Mouse (Mus musculus): ENCODE data around the gene Paqr7. TPM values are rescaled to one million over a fixed set of nuclear protein-coding genes. Genes with fewer than 3 reads are reported as not detected.
A peak's percentile ranks its signal among the peaks of the same experiment; 100 is the strongest.

The Paqr7 gene
- polyA plus RNA-seq, 1 experiment from 2014 or later = 4.3 TPM

DNA sequence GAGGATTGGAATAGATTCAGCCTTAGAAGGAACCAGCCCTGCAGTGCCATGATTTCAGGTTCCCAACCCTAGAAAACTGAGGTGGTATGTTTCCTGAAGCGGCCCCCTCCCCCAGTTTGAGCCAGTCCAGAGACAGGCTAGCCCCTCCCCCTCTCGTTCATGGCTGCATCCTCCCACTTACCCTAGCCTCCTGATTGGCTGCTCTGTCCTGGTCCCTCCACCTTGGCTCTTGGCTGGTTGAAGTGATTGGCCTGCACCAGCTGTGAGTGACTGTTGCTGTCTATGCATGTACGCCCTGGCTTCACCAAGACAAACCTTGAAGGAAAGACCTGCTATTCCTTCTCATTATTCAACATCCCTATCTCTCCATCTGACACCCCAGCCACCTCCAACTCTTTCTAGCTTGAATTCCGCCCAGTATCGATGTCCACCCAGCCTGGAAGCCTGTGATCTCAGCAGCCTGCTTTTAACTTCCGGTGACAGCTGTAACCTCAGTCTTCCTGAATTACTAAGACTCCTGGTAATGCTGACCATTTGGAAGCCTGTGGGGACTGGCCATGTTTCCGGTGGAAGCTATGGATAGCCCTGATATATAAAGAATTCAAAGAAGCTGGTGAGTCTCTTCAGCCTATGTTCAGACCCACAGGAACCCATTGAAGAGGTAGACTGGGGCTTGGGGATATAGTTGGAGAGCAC, 39.2 kb upstream of the Paqr7 start:
- 68% methylated on average over 7 of the region's 7 CpGs for WGBS
- DNase-seq (ENCODE audit: low spot score) = no peak
- Histone ChIP-seq H3K9me3 (replicated peaks; ENCODE audit: control insufficient read depth, low read length) (no peaks in the 10 kb centered on the region), H3K9ac (ENCODE audit: low read length) (no peak overlapping the region), H3K27me3 (replicated peaks; ENCODE audit: control insufficient read depth, insufficient read depth, low read length) (0 out of 2 replicates have a peak, but pooled peaks cover 9% of the 10 kb centered on the region), H3K27ac (ENCODE audit: low read depth, low read length) (no peak overlapping the region), H3K4me3 (ENCODE audit: low read depth, low read length) (no peak overlapping the region), H3K36me3 (ENCODE audit: control insufficient read depth, insufficient read depth, low read length) (no peaks in the 10 kb centered on the region), H3K4me2 (ENCODE audit: low read length) (no peak overlapping the region), H3K4me1 (ENCODE audit: control insufficient read depth, insufficient read depth, low read length) (0 out of 2 replicates have a peak, but pooled peaks cover 3% of the 10 kb centered on the region)
- ATAC-seq = no peak

DNA sequence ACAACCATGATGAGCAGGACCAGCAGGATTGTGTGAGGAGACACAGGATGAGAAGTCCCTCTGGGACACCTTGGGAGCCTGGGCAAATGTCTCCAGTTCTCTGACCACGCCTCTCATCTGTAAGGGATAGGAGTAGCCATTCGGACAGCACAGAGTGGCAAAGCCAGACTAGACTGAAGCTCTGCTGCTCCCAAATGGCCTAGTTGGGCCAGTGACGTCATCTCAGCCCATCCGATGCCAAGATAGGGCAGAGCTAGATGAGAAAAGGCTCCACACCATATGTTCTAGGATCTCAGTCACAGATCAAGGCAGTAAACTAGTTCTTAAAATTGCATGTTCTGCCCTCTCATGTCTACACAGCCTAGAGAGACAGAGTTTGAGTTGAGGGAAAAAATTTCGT, 37.6 kb upstream of the Paqr7 start:
- Histone ChIP-seq H3K9ac (ENCODE audit: low read length) (no peak overlapping the region), H3K4me2 (ENCODE audit: low read length) (no peak overlapping the region), H3K36me3 (ENCODE audit: control insufficient read depth, insufficient read depth, low read length) (no peaks in the 10 kb centered on the region), H3K4me1 (ENCODE audit: control insufficient read depth, insufficient read depth, low read length) (0 out of 2 replicates have a peak, but pooled peaks cover 3% of the 10 kb centered on the region), H3K27ac (ENCODE audit: low read depth, low read length) (no peak overlapping the region), H3K4me3 (ENCODE audit: low read depth, low read length) (no peak overlapping the region), H3K27me3 (replicated peaks; ENCODE audit: control insufficient read depth, insufficient read depth, low read length) (0 out of 2 replicates have a peak, but pooled peaks cover 4% of the 10 kb centered on the region), H3K9me3 (replicated peaks; ENCODE audit: control insufficient read depth, low read length) (no peaks in the 10 kb centered on the region)
- 82% methylated on average over 5 of the region's 5 CpGs for WGBS
- DNase-seq (ENCODE audit: low spot score) = no peak
- ATAC-seq = no peak

DNA sequence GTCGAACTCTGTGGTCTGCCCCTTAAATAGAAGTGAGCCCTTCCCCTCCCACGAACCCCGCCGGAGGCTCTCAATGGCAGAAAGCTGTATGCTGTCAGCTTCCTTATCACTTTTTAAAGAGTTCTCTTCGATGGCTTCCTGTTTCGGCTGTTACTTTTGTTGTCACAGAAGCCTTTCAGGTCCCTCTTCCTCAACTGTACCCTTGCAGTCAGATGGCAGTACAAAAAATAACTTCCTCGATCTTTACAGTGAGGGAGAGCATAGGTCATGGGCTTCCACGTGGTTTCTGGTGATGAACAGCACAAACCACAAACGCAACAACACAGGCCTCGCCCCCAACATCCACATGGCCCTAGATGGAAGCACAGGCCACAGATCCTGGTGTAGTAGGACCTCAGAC, 36.2 kb upstream of the Paqr7 start:
- Histone ChIP-seq H3K27me3 (replicated peaks; ENCODE audit: control insufficient read depth, insufficient read depth, low read length) (no peaks in the 10 kb centered on the region), H3K4me2 (ENCODE audit: low read length) (no peak overlapping the region), H3K27ac (ENCODE audit: low read depth, low read length) (no peak overlapping the region), H3K36me3 (ENCODE audit: control insufficient read depth, insufficient read depth, low read length) (no peaks in the 10 kb centered on the region), H3K4me3 (ENCODE audit: low read depth, low read length) (no peak overlapping the region), H3K9ac (ENCODE audit: low read length) (no peak overlapping the region), H3K4me1 (ENCODE audit: control insufficient read depth, insufficient read depth, low read length) (0 out of 2 replicates have a peak, but pooled peaks cover 3% of the 10 kb centered on the region), H3K9me3 (replicated peaks; ENCODE audit: control insufficient read depth, low read length) (no peaks in the 10 kb centered on the region)
- ATAC-seq = no peak
- 88% methylated on average over 10 of the region's 10 CpGs for WGBS
- DNase-seq (ENCODE audit: low spot score) = no peak

GRCm38 (mm10) chr4:134461252-134461651, 35.2 kb upstream of the Paqr7 start:
- no peaks in the 10 kb centered on the region for H3K36me3 ChIP-seq (ENCODE audit: control insufficient read depth, insufficient read depth, low read length)
- H3K9me3 ChIP-seq (replicated peaks; ENCODE audit: control insufficient read depth, low read length) = no peaks in the 10 kb centered on the region
- H3K4me3 ChIP-seq (ENCODE audit: low read depth, low read length) = no peak overlapping the region
- 85% methylated on average over 5 of the region's 5 CpGs for WGBS
- no peaks in the 10 kb centered on the region for H3K27me3 ChIP-seq (replicated peaks; ENCODE audit: control insufficient read depth, insufficient read depth, low read length)
- 0 out of 2 replicates have a peak, but pooled peaks cover 3% of the 10 kb centered on the region for H3K4me1 ChIP-seq (ENCODE audit: control insufficient read depth, insufficient read depth, low read length)
- H3K9ac ChIP-seq (ENCODE audit: low read length) = no peak overlapping the region
- DNase-seq (ENCODE audit: low spot score) (no peak), ATAC-seq (no peak)
- H3K4me2 ChIP-seq (ENCODE audit: low read length) = no peak overlapping the region
- H3K27ac ChIP-seq (ENCODE audit: low read depth, low read length) = no peak overlapping the region

- no peak for ATAC-seq
- DNase-seq (ENCODE audit: low spot score) = peak; percentile 59
- WGBS = 35% methylated on average over 12 of the region's 12 CpGs
- Histone ChIP-seq H3K4me1 (ENCODE audit: control insufficient read depth, insufficient read depth, low read length) (peaks cover 4% of the 10 kb centered on the region; the same call in 1 of the 2 replicates), H3K4me2 (ENCODE audit: low read length) (peak overlapping the region; percentile 31), H3K27me3 (replicated peaks; ENCODE audit: control insufficient read depth, insufficient read depth, low read length) (no peaks in the 10 kb centered on the region), H3K36me3 (ENCODE audit: control insufficient read depth, insufficient read depth, low read length) (peaks cover 4% of the 10 kb centered on the region), H3K9ac (ENCODE audit: low read length) (peak overlapping the region; percentile 23; the same call in 1 of the 2 replicates), H3K9me3 (replicated peaks; ENCODE audit: control insufficient read depth, low read length) (no peaks in the 10 kb centered on the region), H3K27ac (ENCODE audit: low read depth, low read length) (peak overlapping the region; percentile 99), H3K4me3 (ENCODE audit: low read depth, low read length) (no peak overlapping the region)
Observed at GRCm38 (mm10) chr4:134465789-134466188, 30.7 kb upstream of the Paqr7 start.

DNA sequence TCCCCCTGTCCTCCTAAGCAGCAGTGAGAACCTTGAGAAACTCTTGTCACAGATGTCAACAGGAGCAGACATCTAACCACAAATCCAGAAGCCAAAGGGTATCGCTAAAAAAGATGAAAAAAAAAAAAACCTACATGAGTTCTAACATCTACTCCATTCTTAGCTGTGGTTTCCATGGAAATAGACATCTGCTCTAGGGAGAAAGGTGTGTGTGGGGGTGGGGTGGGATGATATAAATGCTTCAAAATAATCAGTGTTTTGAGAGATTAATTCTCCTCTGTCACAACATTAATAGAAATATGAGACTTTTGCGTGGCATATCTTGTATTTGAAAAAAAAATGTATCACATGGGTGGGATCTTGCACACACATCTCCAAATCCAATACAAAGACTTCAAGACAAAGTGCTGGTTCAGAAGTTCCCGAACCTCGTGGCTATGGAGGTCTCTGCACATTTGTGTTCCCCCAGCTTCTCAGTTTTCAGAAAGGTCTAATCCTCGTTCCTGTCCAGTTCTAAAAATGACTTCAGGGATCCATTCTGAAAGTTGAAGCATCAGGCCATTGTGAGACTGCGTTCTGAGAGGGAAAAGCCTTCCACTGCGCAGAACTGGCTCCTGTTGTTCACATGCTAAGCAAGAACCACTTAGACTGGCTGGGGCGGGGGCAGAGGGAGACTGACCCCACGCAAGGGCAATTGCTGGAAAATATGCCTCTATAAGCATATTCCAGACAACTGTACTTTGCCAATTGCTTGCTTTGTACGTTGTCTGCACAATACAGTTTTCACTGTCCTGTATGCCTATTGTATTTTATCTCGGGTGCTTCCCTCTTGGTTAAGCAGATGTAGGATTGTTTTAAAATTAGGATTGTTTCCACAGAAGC, 29.9 kb upstream of the Paqr7 start:
- no peak for ATAC-seq
- H3K27ac ChIP-seq (ENCODE audit: low read depth, low read length) = peak overlapping the region; percentile 99
- H3K9me3 ChIP-seq (replicated peaks; ENCODE audit: control insufficient read depth, low read length) = no peaks in the 10 kb centered on the region
- DNase-seq (ENCODE audit: low spot score) = peak; percentile 63
- no peaks in the 10 kb centered on the region for H3K27me3 ChIP-seq (replicated peaks; ENCODE audit: control insufficient read depth, insufficient read depth, low read length)
- peak overlapping the region; percentile 67 for H3K4me2 ChIP-seq (ENCODE audit: low read length)
- H3K36me3 ChIP-seq (ENCODE audit: control insufficient read depth, insufficient read depth, low read length) = peaks cover 11% of the 10 kb centered on the region
- peak overlapping the region; percentile 94 for H3K4me3 ChIP-seq (ENCODE audit: low read depth, low read length)
- 62% methylated on average over 11 of the region's 11 CpGs for WGBS
- peak overlapping the region; percentile 100; the same call in 1 of the 2 replicates for H3K9ac ChIP-seq (ENCODE audit: low read length)
- peaks cover 9% of the 10 kb centered on the region for H3K4me1 ChIP-seq (ENCODE audit: control insufficient read depth, insufficient read depth, low read length)

- WGBS = 2% methylated on average over 31 of the region's 31 CpGs
- peaks cover 15% of the 10 kb centered on the region for H3K4me1 ChIP-seq (ENCODE audit: control insufficient read depth, insufficient read depth, low read length)
- ATAC-seq = peak; percentile 3
- H3K9me3 ChIP-seq (replicated peaks; ENCODE audit: control insufficient read depth, low read length) = no peaks in the 10 kb centered on the region
- H3K4me3 ChIP-seq (ENCODE audit: low read depth, low read length) = peak overlapping the region; percentile 94
- H3K27ac ChIP-seq (ENCODE audit: low read depth, low read length) = peak overlapping the region; percentile 99
- peak; percentile 74 for DNase-seq (ENCODE audit: low spot score)
- H3K4me2 ChIP-seq (ENCODE audit: low read length) = peak overlapping the region; percentile 67
- no peaks in the 10 kb centered on the region for H3K27me3 ChIP-seq (replicated peaks; ENCODE audit: control insufficient read depth, insufficient read depth, low read length)
- peak overlapping the region; percentile 100 for H3K9ac ChIP-seq (ENCODE audit: low read length)
- peaks cover 20% of the 10 kb centered on the region for H3K36me3 ChIP-seq (ENCODE audit: control insufficient read depth, insufficient read depth, low read length)
Observed at GRCm38 (mm10) chr4:134467435-134468214, 28.9 kb upstream of the Paqr7 start.

- H3K36me3 ChIP-seq (ENCODE audit: control insufficient read depth, insufficient read depth, low read length) = peaks cover 26% of the 10 kb centered on the region
- H3K27ac ChIP-seq (ENCODE audit: low read depth, low read length) = peak within 1 kb of the TSS; percentile 99
- peak within 1 kb of the TSS; percentile 100 for H3K9ac ChIP-seq (ENCODE audit: low read length)
- WGBS = under 1% methylated on average over 31 of the region's 31 CpGs
- ATAC-seq = peak; percentile 96
- no peaks in the 10 kb centered on the region for H3K9me3 ChIP-seq (replicated peaks; ENCODE audit: control insufficient read depth, low read length)
- DNase-seq (ENCODE audit: low spot score) = peak; percentile 99
- H3K4me3 ChIP-seq (ENCODE audit: low read depth, low read length) = peak within 1 kb of the TSS; percentile 94
- H3K27me3 ChIP-seq (replicated peaks; ENCODE audit: control insufficient read depth, insufficient read depth, low read length) = no peaks in the 10 kb centered on the region
- peak within 1 kb of the TSS; percentile 69 for H3K4me2 ChIP-seq (ENCODE audit: low read length)
- peaks cover 15% of the 10 kb centered on the region for H3K4me1 ChIP-seq (ENCODE audit: control insufficient read depth, insufficient read depth, low read length)
Observed at GRCm38 (mm10) chr4:134468215-134468575, 28.3 kb upstream of the Paqr7 start, which contains the start of gene Stmn1. TSS of gene Stmn1 (plus strand) at chr4:134468320.

Data from forebrain, embryonic 14.5 days (tissue).